Mouse (Mus musculus): ENCODE measurements around the gene Ryr1.
"Not testable (repeated sequence)": the region's sequence is repeated elsewhere in the genome, so short reads cannot be mapped to it uniquely, and the experiment has no call there.

Gene Ryr1

DNA sequence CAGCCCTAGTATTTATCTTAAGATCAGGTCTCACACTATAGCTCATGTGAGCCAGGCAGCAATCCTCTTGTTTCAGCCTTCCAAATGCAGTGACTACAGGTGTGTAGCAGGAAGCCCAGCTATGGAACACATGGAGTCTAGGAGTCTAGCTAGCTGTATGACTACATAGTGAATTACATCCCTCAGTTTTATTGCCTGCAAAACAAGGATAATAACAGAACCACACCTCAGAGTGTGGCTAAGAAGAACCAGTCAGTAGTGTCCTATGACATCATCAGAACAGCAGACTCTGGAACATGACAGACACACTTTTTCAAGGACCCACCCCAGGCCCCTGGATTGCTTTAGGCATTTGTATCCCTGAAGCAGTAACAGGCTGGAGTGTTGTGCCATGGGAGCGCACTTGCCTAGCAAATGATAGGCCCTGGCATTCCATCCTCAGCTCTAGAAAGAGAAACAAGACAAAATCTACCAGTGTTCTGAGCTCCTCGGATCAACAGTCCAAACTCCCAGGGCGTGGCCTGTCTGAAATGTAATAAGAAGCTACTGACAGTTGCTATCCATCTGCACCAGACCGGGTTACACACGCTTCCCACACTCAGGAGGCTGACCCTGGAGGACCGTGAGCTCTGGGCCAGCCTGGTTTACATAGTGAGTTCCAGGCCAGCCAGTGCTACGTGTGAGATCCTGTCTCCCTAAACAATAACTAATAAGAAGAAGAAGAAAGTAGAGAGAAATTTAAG, 21.8 kb upstream of the Ryr1 start:
- DNase-seq (ENCODE audit: low read depth, low spot score) = no peak

DNA sequence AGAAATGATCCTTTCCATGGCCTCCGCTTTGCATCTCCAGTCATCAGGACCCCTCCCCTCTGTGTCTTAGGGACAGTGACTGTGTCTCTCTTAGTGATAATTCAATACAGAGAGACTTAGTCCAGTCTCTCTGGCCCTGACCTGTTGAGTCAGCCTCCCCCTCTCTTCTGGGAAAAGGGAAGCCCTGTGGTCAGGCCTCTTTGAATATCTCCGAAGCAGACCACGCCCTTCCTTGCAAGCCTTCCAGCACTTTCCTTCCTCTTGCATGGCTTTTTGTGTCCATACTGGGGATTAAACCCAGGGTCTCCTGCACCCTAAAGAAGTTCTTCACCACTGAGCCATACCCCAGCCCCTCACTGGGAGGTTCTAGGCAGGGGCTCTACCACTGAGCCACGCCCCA, 19.0 kb upstream of the Ryr1 start:
- DNase-seq (ENCODE audit: low read depth, low spot score) = no peak

DNA sequence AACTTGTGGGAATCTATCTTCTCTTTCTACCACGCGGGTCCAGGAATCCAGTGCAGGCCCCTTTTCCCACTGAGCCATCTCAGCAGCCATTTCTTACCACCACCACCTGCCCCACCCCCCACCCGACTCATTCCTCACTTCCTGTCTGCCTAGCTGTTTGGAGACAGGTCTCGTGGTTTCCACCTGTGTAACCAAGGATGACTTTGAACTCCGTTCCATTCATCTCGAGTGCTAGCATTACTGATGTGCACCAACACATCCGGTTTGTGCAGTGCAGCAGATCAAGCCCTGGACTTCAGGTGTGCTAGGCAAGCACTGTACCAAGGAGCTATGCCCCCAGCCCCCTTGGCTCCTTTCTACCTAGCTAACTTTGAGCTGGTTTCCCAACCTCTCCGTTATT, 16.4 kb upstream of the Ryr1 start:
- no peak for DNase-seq (ENCODE audit: low read depth, low spot score)

DNA sequence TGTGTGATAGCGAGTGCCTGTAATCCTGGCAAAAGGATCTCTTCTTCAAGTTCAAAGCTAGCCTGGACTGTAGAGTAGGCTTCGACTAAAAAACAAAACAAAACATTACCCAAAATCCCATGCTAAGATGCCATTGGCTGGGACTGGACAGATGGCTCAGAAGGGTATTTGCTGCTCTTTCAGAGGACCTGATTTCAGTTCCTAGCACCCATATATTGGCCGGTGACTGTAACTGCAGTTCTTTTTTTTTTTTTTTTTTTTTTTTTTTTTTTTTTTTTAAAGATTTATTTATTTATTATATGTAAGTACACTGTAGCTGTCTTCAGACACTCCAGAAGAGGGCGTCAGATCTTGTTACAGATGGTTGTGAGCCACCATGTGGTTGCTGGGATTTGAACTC, 14.3 kb upstream of the Ryr1 start:
- DNase-seq (ENCODE audit: low read depth, low spot score) = not testable (repeated sequence)

DNA sequence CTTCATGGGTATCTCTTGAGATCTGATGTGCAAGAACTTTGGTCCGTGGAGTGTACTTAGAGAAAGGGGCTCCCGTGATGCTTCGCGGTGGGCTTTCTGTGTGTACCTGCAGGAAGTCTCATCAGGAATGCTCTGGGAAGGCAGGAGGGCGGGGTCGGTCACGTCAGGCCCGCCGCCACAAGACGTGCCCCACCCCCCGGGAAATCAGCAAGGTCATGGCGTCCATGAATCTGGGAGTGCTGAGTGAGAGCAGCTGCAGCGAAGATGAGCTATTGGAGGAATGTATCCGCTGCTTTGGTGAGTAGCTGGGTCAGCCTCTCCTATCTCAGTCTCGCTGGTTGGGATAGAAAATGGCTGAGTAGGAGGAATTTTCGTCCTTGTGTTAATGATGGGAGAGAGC, 12.4 kb upstream of the Ryr1 start:
- DNase-seq (ENCODE audit: low read depth, low spot score) = no peak

DNA sequence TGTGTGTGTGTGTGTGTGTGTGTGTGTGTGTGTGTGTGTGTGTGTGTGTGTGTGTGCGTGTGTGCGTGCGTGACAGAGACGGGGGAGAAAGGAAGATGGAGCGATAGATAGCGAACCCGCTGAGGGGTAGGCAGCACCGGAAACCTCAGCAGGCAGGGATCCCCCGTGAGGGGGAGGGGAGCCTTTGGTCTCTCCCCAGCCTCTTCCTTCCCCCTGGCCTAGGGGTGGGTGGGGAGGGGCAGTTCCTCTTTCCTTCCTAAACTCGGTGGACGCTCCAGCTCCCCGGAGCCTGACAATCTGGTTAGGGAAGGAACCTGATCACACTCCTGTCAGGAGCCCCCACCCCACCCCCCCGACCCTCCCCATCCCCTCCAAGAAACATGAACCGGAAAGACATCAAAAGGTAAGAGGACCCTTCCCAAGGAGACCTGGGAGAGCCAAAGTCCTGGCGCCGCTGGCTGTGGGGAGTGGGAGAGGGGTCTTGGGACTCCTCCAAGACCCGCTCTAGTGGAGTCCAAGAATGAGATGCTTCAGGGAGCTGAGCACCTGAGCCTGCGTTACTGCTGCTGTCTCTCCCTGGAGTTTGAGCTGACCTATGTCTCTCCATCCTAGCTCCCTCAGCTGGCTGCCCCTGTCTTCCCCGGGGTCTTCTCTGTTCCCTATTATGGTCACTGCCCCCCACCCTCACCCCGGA, 9.9 kb upstream of the Ryr1 start, which contains the start of gene Rasgrp4:
Rasgrp4 (plus strand) TSS at position 159 of the 694 bp plus-strand sequence.
- DNase-seq (ENCODE audit: low read depth, low spot score) = no peak

DNA sequence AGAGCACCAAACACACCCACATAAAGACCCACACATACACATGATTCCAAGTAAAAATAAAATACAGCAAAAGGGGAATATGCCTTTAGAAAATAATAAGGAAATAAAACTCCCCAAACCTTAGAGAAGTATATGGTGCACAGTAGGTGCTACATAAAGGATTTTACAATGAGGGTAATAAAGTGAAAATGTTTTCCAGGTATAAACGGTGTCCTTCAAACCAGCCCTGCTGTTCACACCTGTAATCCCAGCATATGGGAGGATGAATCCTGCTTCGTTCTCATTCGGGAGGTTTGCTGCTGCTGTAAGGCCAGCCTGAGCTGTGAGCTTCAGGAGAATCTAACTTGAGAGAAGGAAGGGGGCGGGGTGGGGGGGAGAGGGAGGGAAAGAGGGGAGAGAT, 9.3 kb upstream of the Ryr1 start:
- no peak for DNase-seq (ENCODE audit: low read depth, low spot score)

DNA sequence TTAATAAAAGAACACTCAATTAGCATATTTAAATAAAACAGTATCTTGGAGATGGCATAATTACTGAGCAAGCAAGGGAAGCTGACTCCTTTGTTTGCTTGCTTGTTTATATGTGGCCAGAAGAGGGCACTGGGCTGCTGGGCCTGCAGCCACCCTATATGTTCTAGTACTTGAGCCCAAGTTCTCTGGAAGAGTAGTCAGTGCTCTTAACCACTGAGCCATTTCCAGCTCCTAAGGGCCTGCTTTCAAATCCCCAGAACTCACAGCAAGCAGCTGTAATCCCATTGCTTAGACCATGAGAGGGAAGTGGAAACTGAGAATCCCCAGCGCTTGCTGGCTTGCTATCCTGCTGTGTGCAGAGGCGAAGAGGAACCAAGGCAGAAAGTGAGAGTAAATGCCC, 3.7 kb upstream of the Ryr1 start:
- no peak for DNase-seq (ENCODE audit: low read depth, low spot score)

DNA sequence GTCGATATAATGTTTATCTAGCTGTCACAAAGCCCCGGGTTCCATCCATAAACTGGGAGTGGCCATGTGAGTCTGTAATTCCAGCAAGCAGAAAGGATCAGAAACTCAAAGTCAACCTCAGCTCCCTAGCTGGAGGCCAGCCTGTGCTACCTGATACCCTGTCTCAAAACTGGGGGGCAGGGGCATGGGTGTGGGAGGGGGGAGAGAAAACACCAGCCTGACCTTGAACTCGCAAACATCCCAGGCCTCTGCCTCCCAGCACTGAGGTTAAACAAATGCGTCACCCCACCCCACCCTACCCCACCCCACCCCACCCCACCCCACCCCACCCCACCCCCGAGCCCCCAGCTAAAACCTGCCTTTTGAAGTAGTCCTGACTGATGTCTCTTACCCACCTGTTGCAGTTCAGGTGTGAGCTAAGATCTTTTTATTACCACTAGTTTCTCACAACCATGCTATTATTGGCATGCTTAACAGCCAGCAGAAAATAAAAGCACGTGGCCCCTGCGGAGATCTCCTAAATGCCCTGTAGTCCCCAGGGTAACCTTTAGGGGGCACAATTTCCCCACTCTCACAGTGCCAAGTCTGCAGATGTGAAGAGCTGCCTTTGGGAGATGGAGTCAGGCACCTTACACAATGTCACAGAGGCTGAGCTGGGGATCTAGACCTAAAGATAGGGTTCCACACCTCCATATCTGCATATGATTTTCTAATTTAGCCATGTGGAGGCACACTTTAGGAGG, 1.4 kb upstream of the Ryr1 start:
- DNase-seq (ENCODE audit: low read depth, low spot score) = peak; percentile 86

DNA sequence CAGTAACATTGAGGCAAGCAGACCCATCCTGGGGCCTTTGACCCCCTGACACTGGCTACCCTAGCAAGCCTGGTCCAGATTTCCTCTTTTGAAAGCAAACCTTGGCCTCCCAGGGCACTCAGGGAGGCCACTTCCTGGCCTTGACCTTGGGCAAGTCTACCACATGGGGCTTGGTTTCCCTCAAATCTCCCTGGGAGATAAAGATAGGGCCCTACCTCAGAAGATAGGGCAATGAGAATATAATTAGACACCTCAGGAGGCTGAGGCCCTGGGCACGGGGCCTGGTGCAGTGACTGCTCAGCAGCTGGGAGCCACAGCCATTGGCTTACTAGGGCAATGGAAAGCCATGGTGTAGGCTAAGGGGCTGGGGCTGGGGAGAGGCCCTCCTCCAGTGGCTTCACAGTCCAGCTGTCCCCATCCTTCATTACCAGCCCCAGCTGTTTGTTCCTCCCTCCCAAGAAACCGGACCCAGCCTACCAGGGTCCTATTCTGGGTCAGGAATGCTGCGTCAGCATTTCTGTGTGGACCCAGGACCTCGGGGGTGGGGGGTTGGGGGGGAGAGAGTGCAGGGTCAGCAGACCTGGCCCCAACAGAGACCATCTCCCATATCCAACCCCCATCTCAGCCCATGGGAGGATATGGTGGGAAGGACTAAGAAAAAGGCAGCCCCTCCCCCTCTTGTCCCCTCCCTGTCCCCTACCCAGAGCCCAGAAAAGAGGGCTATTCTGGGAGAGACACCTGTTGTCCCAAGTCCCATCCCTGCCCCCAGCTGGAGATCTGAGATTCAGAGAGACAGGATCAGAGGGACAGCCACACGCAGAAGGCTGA, 1.2 kb downstream of the Ryr1 start:
- DNase-seq (ENCODE audit: low read depth, low spot score) = peak; percentile 99

DNA sequence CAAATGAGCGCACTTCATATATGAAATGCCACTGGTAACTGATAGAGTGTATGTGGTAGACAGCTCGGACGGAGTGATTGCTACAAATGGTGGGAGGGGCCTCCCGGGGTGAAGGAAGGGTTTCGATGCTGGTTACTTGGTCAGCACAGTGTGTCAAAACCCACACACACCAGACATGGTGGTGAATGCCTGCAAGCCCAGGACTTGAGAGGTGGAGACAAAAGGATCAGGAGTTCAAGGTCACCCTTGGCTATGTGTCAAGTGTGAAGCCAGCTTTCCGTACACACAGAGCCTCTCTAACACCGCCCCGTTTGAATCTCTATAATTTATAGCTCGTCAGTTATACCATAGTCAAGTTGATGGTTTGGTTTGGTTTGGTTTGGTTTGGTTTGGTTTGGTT, 2.2 kb downstream of the Ryr1 start:
- DNase-seq (ENCODE audit: low read depth, low spot score) = peak; percentile 60

DNA sequence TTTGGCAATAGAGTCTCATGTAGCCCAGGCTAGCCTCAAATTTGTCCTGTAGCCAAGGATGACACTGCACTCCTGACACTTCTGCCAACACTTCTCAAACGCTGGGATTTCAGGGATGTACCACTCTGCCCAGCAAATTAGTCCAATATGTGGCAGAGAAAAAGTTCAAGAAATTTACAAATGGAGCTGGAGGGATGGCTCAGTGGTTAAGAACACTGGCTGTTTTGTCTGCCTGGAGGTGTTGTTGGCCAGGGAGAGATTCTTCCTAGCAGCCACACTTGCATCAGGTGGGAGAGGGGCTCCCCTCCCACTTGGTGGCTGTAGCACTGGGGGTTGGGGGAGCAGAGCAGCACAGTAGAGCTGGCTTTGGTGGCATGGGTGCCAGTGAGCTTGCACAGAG, 5.5 kb downstream of the Ryr1 start:
- no peak for DNase-seq (ENCODE audit: low read depth, low spot score)

DNA sequence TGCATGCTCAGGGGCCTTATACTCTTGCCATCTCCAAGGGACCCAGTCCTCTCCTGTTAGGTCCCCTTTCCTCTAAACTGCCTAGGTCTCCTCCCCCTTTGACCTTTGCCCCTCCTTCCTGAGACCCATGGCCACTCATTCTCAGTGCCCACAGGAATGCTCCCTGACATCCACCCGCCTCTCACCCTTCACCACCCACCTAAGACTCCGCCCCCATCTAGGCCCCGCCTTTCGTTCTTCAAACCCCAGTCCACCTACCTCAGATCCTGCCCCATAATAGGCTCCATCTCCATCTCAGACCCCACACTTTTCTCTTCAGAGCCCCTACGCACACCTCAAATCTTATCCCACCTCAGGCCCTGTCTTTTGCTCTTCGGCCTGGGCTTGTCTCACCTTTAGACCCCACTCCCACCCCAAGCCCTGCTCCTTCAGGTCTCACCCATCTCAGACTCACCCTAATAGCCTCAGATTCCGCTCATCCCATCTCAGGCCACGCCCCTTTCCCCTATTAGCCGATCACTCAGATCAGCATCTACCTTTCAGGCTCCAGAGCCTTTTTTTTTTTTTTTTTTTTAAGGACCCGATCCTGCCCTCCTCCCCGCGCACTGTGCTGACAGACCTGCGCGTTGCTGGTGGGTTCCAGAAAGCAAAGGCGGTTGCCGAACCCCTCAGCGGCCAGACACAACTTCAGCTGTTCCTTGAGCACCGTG, 6.7 kb downstream of the Ryr1 start:
- no peak for DNase-seq (ENCODE audit: low read depth, low spot score)

DNA sequence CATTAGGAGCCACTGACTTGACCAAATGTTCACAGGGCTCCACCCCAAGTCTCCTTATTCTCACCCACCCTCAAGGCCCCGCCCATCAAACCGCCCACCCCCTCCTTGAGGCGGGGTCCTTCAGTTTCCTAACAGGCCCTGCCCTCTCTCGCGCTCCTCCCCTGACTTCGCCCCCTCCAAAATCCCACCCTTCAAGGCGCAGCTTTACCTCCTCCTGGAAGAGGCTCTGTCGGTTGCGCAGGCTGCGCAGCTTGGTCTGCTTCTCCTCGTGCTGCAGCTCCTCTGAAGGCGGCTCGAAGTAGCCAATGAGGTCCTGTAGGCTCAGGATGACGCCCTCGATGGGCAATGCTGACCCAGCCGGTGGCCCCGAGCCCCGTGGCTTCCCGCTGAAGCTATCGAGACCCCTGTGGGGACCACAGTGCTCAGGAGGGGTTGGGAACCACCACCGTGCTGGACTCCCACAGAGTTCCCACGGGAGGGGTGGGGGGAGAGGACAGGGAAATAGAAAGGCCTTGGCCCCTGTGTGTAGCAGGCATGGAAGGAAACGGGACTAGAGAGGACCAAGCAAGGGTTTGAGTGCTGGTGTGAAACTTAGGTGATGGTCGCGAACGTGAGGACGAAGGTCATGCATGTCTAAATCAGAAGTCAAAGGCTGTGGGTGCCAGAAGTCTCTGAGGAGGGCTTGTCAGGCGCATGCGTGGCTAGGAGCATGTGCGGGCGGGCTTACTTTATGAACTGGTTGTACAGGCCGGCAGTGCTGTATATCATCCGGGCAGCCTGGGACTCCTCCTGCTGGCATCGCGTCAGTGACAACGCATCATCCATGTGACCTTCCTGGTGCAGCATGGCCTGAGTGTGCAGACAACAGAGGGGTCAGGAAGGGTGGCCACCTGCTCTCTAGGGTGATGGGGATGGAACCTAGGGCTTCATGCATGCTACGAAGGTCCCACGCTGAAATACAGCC, 15.7 kb downstream of the Ryr1 start:
- DNase-seq (ENCODE audit: low read depth, low spot score) = no peak

DNA sequence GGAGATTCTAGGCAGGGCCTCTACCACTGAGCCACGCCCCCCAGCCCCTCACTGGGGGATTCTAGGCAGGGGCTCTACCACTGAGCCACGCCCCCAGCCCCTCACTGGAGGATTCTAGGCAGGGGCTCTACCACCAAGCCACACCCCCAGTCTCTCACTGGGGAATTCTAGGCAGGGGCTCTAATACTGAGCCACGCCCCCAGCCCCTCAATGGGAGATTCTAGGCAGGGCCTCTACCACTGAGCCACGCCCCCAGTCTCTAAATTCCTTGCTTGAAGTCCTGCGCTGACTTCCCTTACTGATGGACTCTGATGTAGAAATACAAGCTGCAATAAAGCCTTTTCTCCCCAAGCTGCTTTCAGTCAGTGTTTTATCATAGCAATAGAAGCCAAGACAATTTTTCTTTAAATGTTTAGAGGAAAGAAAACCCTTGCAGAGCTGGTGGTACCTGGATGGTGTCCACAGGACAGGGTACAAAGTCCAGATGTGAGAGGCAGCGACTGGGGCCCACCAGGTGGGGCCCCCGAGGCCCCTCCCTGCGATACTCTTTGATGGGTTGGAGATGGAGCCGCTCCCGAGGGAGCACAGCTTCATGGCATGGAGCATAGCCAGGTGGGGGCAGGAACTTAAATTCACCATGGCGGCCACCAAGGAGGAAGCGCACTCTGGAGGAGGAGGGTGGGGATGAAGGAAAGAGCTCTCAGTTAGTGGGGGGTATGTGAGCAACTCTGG, 23.5 kb downstream of the Ryr1 start:
- no peak for DNase-seq (ENCODE audit: low read depth, low spot score)

DNA sequence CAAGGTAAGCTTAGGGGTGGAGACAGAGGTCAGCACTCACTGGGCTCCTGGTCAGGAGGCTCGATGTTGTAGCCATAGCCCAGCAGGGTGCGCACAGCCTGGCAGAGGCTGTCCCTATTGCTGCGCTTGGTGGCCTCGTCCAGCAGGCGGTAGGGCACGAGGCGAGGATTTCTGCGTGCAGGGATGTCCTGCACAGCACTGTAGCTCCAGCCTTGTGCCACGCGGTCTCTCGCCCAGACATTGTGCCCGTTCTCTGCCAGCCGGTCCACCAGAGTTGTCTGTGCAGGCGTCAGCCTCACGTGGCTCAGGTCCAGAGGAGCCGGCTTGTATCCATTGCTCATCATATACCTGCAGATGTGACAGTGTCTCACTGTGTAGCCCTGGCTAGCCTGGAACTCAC, 27.8 kb downstream of the Ryr1 start:
- DNase-seq (ENCODE audit: low read depth, low spot score) = no peak

DNA sequence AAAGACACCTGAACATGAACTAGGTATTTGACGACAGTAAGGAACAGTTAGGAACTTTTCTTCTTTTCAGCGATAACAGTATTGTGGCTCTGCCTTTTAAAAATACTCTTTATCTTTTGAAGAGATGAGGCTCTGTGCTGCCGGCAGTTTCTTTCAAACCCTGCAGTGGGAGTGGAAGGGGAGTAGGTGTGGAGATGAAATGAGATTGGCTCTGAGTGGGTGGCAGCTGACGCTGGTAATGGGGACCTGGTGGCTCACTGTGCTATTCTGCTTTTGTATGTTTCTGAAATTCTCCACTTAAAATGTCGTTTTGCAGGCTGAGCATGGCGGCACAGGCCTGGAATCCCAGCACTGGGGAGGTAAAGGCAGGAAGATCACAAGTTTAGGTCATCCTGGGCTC, 36.2 kb downstream of the Ryr1 start:
- DNase-seq (ENCODE audit: low read depth, low spot score) = no peak

DNA sequence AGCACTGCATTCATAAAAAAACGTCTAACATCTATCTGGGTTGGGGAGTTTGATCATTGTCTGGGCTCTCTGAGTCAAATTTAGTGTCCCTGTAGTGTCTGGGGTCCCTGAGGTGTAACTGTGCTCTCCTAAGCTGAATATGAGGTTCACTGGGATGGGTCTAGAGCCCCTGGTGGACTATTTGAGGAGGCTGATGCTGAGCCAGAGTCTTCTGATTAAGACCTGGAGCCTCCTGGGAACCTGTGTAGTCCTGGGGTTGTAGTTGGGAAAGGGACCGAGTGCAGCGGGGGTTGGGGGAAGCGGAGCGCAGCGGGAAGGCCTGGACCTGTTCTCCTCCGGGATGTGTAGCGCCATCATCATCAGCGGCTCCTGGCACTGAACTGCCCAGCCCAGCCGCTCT, 38.1 kb downstream of the Ryr1 start:
- no peak for DNase-seq (ENCODE audit: low read depth, low spot score)

DNA sequence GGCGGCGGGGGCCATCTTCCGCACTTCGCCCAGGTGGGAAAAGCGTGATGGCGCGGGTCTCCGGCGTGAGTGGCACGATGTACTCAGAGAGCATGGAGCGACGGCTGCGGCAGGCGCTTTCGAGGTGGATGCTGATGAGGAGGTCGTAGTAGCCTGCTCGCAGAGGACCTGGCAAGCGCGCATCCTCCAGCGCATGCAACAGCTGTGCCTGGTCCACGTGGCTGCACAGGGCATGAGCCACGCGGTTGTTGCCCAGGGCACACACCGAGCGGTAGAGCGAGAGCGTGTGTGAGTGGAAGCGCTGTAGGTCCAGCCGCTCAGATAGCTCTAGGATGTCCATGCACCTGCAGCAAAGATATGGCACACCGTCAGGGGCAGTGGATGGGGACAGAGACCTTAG, 39.0 kb downstream of the Ryr1 start:
- DNase-seq (ENCODE audit: low read depth, low spot score) = no peak

Measured in skeletal muscle tissue, adult 2 months (tissue).